Mouse (Mus musculus) small intestine, adult 2 months (tissue): ENCODE results near the gene Hmbs. TPM values are rescaled to one million over a fixed set of nuclear protein-coding genes. Genes with fewer than 3 reads are reported as not detected.
"Not testable (repeated sequence)": the region's sequence is repeated elsewhere in the genome, so short reads cannot be mapped to it uniquely, and the experiment has no call there.

Source experiments
- H3K27ac ChIP-seq: fragments of 200-500 bp; 2 replicates; pipeline ENCODE4 v1.5.1; 2012; ENCODE audit warnings: low read depth, low read length, control low read depth, inconsistent platforms; ENCODE audit not compliant: insufficient read depth
- H3K27me3 ChIP-seq: fragments of 200-500 bp; 2 replicates; pipeline ENCODE4 v1.6.1; 2012; ENCODE audit warnings: mild to moderate bottlenecking, moderate library complexity, low read length, inconsistent platforms; ENCODE audit not compliant: control insufficient read depth, insufficient read depth
- H3K36me3 ChIP-seq: fragments of 200-500 bp; 2 replicates; pipeline ENCODE4 v1.6.1; 2012; ENCODE audit warnings: mild to moderate bottlenecking, low read length, control low read depth, inconsistent platforms; ENCODE audit not compliant: control insufficient read depth, insufficient read depth
- H3K4me1 ChIP-seq: fragments of 200-500 bp; 2 replicates; pipeline ENCODE4 v1.6.1; 2012; ENCODE audit warnings: low read length, inconsistent platforms, mixed read lengths; ENCODE audit not compliant: control insufficient read depth, insufficient read depth, insufficient read length
- H3K4me3 ChIP-seq: fragments of 200-500 bp; 2 replicates; pipeline ENCODE4 v1.5.1; 2012; ENCODE audit warnings: low read depth, mild to moderate bottlenecking, control low read depth, inconsistent platforms, low read length, moderate library complexity
- CTCF ChIP-seq: fragments of 200-500 bp; IDR thresholded peaks from 2 replicates; pipeline ENCODE4 v1.5.1; 2012; ENCODE audit warnings: low read depth, mild to moderate bottlenecking, control low read depth, inconsistent platforms, low read length, moderate library complexity, mixed read lengths; ENCODE audit not compliant: insufficient replicate concordance, insufficient read length; ENCODE audit errors: extremely low read depth
- POLR2A ChIP-seq: fragments of 200-500 bp; IDR thresholded peaks from 2 replicates; pipeline ENCODE4 v1.6.1; 2012; ENCODE audit warnings: low read depth, mild to moderate bottlenecking, control low read depth, inconsistent platforms, low read length, moderate library complexity
- WGBS: fragments of 180-500 bp; shearing (Covaris S2); methylation state at CpG from one replicate; pipeline ENCODE4 v1.1.7; 2018; 5-methylcytosine and 5-hydroxymethylcytosine counted together
- polyA plus RNA-seq: library from polyadenylated mRNA; depleted of rRNA; stranded (reverse); fragments of >200 nt; gene quantifications from 2 replicates; pipeline ENCODE4 v1.2.3, GENCODE M21; 2012

Gene Hmbs
- polyA plus RNA-seq, 1 experiment, result 44.0 TPM

DNA sequence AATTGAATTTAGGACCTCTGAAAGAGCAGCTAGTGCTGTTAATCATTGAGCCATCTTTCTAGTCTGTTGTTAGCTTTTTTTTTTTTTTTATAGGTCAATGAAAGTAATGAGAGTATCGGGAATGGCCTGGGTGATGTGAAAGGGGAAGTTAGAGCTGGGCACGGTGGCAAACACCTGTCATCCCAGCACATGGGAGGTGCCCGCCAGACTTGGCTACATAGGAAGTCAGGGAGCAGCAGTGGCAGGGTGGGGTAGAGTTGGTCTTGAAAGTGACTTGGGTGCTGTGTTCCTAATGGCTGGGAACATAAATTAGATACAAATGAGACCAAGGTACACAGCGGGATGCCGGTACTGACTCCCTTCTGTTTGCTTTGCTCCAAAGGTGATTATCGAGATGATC is 13.3 kb downstream of the Hmbs start:
- 32% methylated on average over 6 of the region's 6 CpGs for WGBS
- H3K27ac ChIP-seq, result no peak overlapping the region
- H3K36me3 ChIP-seq, result peaks cover 22% of the 10 kb centered on the region
- H3K27me3 ChIP-seq, result no peaks in the 10 kb centered on the region
- TF ChIP-seq POLR2A (no peak), CTCF (no peak)
- H3K4me3 ChIP-seq, result no peak overlapping the region
- peaks cover 5% of the 10 kb centered on the region; the same call in 1 of the 2 replicates for H3K4me1 ChIP-seq

DNA sequence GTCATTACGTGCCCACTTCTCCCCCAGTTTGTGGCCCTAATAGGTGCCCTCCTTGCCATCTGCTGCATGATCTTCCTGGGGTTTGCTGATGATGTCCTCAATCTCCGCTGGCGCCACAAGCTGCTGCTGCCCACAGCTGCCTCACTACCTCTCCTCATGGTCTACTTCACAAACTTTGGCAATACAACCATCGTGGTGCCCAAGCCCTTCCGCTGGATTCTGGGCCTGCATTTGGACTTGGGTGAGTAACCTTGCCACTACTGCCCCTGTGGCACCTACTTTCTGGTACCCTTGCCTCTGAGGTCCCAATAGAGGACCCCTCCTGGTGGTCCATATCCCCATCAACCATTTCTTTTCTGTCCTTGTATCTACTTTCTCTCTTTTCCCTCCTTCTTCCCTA is 16.1 kb downstream of the Hmbs start:
- H3K27ac ChIP-seq, result no peak overlapping the region
- peak overlapping the region; percentile 95 for H3K4me3 ChIP-seq
- no peak for TF ChIP-seq CTCF
- TF ChIP-seq POLR2A, result no peak
- H3K27me3 ChIP-seq, result no peaks in the 10 kb centered on the region
- H3K4me1 ChIP-seq, result peaks cover 5% of the 10 kb centered on the region; the same call in 1 of the 2 replicates
- 85% methylated on average over 5 of the region's 5 CpGs for WGBS
- peaks cover 17% of the 10 kb centered on the region for H3K36me3 ChIP-seq

- H3K27ac ChIP-seq, result peak overlapping the region; percentile 84
- TF ChIP-seq CTCF, result no peak
- no peak for TF ChIP-seq POLR2A
- under 1% methylated on average over 22 of the region's 22 CpGs for WGBS
- H3K4me3 ChIP-seq, result peak overlapping the region; percentile 95
- H3K4me1 ChIP-seq, result peaks cover 5% of the 10 kb centered on the region; the same call in 1 of the 2 replicates
- H3K36me3 ChIP-seq, result peaks cover 10% of the 10 kb centered on the region
- no peaks in the 10 kb centered on the region for H3K27me3 ChIP-seq
Measured at GRCm38 (mm10) chr9:44327064-44327711, 16.8 kb downstream of the Hmbs start.

- WGBS, result under 1% methylated on average over 38 of the region's 38 CpGs
- H3K27ac ChIP-seq, result peak overlapping the region; percentile 84
- TF ChIP-seq CTCF, result no peak
- TF ChIP-seq POLR2A, result peak; percentile 49; the same call in 1 of the 2 replicates
Measured at GRCm38 (mm10) chr9:44326371-44327063, 17.5 kb downstream of the Hmbs start.

GRCm38 (mm10) chr9:44325768-44326370 is 18.2 kb downstream of the Hmbs start, which contains the start of gene Dpagt1:
Gene Dpagt1 (plus strand): TSS chr9:44326019.
- peaks cover 2% of the 10 kb centered on the region; the same call in 1 of the 2 replicates for H3K36me3 ChIP-seq
- under 1% methylated on average over 12 of the region's 12 CpGs for WGBS
- no peaks in the 10 kb centered on the region for H3K27me3 ChIP-seq
- TF ChIP-seq CTCF (no peak), POLR2A (no peak)
- peaks cover 5% of the 10 kb centered on the region; the same call in 1 of the 2 replicates for H3K4me1 ChIP-seq
- peak within 1 kb of the TSS; percentile 84 for H3K27ac ChIP-seq
- peak within 1 kb of the TSS; percentile 95 for H3K4me3 ChIP-seq

More at GRCm38 (mm10) chr9:44326371-44327063, 17.5 kb downstream of the Hmbs start:
- Histone ChIP-seq H3K4me3 (peak overlapping the region; percentile 95), H3K36me3 (peaks cover 5% of the 10 kb centered on the region), H3K4me1 (peaks cover 5% of the 10 kb centered on the region; the same call in 1 of the 2 replicates), H3K27me3 (no peaks in the 10 kb centered on the region)

DNA sequence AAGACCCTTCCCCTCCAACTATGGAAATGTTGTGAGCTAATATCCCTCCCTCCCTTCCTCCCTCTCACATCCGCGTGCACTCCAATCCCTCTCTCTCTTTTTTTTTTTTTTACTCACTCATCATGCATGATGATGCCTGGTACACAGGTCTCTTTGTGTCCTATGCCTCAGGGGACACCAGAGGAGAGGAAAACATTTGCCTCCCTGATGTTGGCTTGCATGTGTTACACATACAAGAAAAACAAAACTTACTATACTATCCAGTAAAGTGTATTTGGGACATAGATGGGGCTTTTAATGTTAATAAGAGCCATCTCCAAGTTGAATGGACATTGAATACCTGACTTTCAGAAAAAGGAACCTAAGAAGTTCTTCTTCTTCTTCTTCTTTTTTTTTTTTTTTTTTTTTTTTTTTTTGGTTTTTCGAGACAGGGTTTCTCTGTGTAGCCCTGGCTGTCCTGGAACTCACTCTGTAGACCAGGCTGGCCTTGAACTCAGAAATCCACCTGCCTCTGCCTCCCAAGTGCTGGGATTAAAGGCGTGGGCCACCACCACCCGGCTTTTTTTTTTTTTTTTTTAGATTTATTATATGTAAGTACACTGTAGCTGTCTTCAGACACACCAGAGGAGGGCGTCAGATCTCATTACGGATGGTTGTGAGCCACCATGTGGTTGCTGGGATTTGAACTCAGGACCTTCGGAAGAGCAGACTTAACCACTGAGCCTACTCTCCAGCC is 18.8 kb downstream of the Hmbs start:
- H3K36me3 ChIP-seq, H3K4me3 ChIP-seq, H3K27ac ChIP-seq, H3K4me1 ChIP-seq, H3K27me3 ChIP-seq: not testable (repeated sequence)
- WGBS, result 45% methylated on average over 7 of the region's 8 CpGs
